Mouse (Mus musculus): ENCODE data around the gene Pced1b.

Gene Pced1b

DNA sequence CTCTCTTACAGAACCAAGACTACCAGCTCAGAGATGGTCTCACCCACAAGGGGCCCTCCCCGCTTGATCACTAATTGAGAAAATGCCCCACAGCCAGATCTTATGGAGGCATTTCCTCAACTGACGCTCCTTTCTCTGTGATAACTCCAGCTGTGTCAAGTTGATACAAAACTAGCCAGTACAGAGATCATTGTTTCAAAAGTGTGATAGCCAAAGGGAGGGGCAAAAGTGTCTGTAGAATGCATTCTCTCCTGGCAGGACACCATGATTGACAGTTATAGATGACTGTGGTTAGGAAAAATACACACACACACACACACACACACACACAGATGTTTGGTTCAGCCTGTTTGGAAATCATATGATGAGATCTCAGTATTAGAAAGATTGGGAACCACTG lies 150.9 kb downstream of the Pced1b start:
- DNase-seq (ENCODE audit: low read depth), result no peak

DNA sequence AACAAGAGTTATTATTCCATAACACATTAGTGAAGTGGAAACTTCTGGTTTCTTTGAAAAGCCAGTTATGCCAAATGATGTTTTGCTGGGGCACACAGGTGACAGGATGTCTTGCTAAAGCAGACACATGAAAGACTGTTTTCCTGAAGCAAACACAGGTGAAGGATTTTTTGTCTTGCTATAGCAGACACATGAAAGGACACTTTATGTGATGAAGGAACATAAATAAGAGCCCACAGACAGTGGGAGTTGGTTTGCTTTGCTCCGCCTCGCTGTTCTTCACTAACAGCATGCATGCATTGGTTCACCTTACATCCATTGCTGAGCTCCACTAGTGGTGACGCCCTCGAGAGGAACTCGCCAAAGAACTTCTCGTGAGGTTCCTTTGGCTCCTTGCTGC lies 154.0 kb downstream of the Pced1b start:
- no peak for DNase-seq (ENCODE audit: low read depth)

DNA sequence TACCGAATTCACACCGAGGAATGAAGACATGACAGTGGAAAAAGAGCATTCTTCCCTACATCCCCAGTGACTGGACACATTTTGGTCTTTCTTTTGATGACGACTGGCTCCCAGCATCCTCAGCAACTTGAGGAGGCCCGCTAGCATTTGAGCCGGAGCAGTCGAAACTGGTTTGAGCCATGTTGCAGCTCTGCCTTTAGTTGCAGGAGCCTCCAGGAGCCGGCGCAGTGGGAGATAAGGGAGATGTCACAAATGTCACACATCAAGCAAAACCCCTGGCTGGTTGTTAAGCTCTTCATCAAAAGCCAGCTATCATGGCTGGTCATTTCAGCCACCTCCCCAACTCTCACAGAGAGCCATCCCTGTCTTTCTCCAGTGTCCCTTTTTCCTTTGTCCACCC lies 157.6 kb downstream of the Pced1b start:
- no peak for DNase-seq (ENCODE audit: low read depth)

- DNase-seq (ENCODE audit: low read depth), result no peak
These were observed 158.1 kb downstream of the Pced1b start for GRCm38 (mm10) chr15:97404998-97405397.

DNA sequence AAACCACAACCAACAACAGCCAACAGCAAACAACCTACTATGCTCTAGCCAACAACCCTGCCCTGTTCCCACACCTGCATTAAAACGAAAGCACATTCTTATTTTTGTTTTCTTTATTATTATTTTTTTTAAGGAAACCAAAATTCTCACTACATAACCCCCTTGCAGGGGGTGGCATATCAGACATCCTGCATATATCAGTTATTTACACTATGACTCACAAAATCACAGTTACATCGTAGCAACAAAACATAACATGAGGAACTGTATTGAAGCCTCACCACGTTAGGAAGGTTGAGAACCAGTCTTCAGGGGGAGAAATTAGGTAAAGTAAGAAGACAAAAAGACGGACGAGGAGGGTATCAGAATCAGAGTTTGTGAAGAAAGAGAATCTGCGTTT lies 159.2 kb downstream of the Pced1b start:
- no peak for DNase-seq (ENCODE audit: low read depth)

DNA sequence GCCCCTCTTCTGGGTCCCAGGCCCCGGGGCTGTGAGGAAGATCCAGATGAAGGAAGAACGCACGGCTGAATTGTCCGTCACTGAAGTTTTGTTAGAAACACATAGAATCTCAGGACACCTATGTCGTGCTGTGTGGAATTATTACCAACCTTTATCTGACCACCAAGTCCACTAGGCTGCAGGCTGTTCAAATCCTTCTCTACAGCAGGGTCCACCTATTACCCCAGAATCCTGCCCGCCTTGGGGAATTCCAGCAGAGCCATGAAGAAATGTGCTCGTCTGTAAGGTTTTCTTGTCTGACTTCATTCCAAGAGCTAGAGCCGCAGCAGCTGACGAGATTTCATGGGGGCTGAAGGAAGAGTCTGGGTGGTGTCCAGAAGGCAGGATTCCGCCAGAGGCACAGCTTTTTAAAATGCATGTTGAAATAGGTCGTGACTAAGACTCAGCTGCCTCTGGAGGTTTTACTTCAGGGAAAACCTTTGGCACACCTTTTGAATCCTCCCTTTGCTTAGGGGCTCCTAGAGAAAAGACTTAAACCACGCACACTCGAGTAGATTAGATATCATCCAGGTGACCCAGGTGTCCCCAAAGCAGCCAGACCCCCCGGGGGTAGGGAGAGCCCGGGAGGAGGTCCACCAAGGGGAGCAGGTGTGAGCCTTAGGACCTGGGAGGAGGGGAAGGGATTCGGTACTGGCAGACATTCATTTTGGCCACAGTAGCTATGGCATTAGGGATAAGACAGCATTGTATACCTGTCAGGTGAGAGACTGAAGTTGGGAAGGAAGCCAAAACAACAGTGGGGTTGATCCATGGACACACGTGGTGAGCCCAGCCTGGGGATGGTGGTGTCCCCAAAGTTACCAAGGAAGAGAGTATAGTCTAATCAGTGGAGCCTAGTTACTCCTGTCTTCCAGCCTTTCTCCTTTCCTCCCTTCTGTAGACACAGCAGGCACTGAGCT lies 160.9 kb downstream of the Pced1b start:
- peak; percentile 94 for DNase-seq (ENCODE audit: low read depth)

DNA sequence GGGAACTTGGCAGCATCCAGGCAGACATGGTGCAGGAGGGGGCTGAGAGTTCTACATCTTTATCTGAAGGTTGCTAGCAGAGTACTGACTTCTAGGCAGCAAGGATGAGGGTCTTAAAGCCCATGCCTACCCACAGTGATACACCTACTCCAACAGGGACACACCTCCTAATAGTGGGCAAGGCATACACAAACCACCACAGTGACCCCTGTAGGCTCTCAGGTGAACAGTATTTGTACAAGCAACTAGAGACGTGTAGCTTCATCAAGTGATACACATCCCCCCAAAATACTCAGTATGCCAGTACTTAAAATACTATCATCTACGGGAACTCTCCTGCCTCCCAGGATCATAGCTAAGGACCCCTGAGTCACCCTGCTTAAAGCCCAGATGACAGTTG lies 164.2 kb downstream of the Pced1b start:
- DNase-seq (ENCODE audit: low read depth), result no peak

DNA sequence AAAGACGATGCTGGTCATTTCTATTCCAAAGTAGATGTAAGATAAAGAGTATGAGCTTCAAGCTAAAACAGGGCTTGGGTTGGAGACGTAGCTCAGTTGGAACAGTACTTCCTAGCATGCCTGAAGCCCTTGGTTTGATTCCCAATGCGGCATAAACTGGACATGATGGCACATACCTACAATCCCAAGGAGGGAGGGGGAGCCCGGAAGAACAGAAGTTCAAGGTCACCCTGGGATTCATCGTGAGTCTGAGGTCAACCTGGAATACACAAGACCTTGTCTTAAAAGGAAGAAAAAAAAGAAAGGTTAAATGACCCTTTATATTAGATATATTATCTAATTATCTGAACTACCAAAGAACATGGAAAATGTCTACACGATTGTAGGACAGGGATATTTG lies 164.8 kb downstream of the Pced1b start:
- DNase-seq (ENCODE audit: low read depth), result no peak

GRCm38 (mm10) chr15:97412308-97412707 lies 165.4 kb downstream of the Pced1b start:
- no peak for DNase-seq (ENCODE audit: low read depth)

- no peak for DNase-seq (ENCODE audit: low read depth)
These were observed 166.0 kb downstream of the Pced1b start for GRCm38 (mm10) chr15:97412861-97413260.

DNA sequence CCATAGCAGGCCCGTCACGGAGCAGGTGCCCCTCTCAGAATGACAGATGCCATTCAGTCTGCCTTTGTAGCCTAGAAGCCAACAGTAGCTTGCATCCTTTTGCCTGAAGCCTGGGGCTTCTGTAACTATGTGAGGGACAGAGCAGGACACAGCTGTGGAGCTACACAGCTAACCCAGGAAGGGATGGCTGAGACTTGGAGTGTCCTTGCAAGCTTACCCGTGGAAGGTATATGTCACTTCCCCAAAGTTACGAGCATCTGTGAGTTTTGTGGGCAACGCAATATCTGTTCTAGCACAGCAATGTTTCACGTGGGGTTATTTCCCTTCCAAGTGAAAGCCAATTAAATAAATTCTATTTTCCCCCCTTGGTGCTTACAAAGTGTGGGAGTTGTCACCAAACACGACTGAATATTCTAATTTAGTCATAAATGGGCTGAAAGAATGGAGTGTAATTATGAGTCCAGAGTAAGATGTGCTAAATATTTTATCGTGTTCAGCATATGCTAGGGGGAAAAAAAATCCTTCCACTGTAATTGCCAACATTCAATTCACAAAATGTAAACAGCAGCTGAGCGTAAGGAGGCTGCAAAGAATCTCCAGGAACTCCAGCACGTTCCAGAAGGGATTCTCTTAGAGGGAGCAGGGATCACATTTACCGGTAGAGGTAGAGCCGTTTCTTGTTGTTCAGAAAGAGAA lies 168.0 kb downstream of the Pced1b start:
- no peak for DNase-seq (ENCODE audit: low read depth)

GRCm38 (mm10) chr15:97415426-97415946 lies 168.6 kb downstream of the Pced1b start:
- no peak for DNase-seq (ENCODE audit: low read depth)

GRCm38 (mm10) chr15:97420292-97420691 lies 173.4 kb downstream of the Pced1b start:
- no peak for DNase-seq (ENCODE audit: low read depth)

DNA sequence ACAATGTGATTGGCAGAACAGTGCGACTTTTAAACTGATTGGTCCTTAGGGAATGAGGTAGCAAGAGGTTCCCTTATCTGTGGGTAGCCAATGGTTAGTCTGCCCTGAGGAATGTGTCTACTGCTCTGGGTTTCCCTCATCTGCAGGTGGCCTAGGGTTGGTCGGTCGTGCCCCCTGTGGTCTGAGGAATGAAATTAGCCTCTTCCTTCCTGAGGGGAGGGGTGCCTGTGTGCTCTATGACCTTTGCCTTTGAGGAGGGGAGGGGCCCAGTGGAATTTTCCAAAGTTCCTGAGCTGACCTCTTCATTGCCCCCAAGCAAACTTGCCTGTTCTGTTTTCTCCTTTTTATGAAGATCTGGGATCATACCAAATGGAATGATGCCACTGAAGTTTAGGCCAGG lies 174.6 kb downstream of the Pced1b start:
- DNase-seq (ENCODE audit: low read depth), result no peak

DNA sequence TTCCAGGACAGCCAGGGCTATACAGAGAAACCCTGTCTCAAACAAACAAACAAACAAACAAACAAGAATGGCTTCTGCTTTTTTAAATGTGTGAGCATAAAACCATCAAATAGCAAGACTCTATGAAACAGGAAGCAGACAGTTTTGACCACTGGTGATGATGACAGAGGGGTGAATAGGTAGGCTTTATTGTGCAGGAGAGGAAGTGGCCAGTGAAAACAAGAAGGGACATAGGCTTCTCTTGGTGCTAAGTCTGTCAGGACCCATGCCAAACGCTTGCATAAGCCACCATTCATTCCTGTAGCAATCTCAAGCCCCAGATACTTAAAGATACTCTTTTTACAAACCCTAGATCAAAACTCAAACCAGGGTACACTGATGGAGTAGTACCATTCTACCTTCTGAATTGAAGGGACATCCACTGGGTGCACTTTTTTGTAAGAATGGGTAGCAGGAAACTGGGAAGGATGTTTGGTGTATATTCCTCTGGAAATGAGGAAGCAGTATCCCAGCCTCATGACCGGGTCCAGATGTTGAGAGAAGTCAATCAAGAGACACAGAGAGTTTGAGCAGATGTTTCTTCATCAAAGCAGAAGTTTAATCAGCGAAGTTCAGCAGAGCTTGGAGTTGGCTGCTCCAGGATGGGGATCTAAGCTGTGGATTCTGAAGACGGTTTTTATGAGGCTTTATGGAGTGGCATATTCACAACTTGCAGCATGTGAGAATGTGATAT lies 175.5 kb downstream of the Pced1b start:
- DNase-seq (ENCODE audit: low read depth), result peak; percentile 47

DNA sequence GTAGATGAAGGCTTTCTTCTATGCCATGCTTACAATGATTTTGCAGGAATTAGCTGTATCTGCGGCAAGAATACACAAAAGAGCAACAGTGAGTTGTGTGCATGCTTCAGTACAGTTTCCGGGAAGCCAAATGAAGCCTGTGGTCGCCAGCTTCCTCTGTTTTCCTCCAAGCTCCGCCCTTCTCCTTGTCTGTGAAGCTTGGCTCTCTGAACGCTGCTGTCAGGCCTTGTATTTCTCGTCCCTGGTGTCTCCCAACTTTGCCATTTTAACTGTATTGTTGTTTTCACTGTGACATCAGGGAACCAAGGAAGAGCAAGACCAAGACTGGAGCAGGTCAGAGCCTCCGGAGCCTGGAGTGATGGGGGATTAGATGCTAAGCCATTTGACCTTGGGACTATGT lies 177.5 kb downstream of the Pced1b start:
- no peak for DNase-seq (ENCODE audit: low read depth)

DNA sequence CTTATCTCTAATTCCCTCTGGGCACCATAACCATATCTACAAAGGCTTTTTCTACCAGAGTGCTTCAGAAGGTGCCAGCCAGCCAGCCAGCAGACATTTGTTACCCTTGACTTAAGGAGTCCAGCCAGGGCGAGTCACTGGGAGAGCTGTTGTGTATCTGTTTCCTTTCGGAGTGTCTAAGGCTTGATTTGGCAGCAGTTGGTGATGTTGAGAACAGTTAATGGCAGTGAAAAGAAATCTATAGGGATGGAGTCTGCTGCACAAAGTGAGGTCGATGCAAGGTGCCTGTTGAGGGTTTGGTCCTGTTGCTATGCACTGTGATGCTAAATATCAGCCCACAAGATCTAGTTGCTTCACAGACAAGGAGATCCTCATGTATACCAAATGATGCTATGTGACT lies 178.1 kb downstream of the Pced1b start:
- DNase-seq (ENCODE audit: low read depth), result peak; percentile 30

GRCm38 (mm10) chr15:97429201-97429900 lies 182.4 kb downstream of the Pced1b start:
- DNase-seq (ENCODE audit: low read depth), result no peak

DNA sequence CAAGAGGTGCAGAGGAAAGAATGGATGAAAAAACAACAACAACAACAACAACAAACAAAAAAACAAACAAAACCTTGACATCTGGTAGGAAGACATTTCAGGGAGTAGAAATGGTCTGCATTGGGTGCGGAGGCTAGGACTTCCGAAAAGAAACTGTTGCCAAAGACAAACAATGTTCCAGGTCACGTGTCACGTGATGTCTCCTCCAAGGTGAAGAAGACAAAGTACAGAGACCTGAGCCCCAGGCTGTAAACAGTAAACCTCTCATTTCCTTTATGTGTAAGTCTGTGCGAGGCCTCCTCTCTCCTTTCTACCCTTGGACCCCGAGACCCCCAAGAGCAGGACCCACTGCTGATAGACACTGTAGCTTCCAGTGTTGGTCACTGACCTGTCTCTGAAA lies 184.6 kb downstream of the Pced1b start:
- DNase-seq (ENCODE audit: low read depth), result no peak

DNA sequence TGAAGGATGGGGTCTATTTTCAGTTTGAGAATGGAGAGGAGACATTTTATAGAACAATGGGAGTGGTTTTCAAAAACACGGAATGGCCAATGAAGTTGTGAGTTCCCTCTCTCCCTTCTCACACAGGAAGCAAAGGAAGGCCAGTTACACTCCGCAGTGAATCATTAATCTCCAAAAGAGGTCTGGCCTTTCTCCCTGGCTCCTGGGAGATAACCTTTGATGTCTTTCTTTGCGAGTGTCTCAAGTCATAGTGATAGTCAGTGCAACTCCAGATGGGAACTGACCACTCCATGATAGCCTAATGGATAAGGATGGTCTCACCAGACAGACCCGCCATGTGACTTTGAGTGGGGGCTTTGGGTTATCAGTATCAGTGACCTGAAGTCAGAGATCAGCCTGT lies 185.3 kb downstream of the Pced1b start:
- DNase-seq (ENCODE audit: low read depth), result no peak
